Mouse (Mus musculus) neural tube, embryonic 14.5 days (tissue): ENCODE measurements around the gene Iqcg. TPM values are rescaled to one million over a fixed set of nuclear protein-coding genes. Genes with fewer than 3 reads are reported as not detected.

Source experiments
- ATAC-seq: fragments of 200-750 bp; cut with Nextera tagmentation; 2 replicates; pipeline ENCODE4 v1.8.0; 2017; ENCODE audit warnings: low read depth, mild to moderate bottlenecking, moderate TSS enrichment, moderate library complexity
- H3K27ac ChIP-seq: fragments of 300-500 bp; sonication (generic); 2 replicates; pipeline ENCODE4 v1.5.1; 2014; ENCODE audit warnings: low read depth, mild to moderate bottlenecking, control low read depth, low read length, moderate library complexity, mixed read lengths
- H3K27me3 ChIP-seq: fragments of 300-500 bp; sonication (generic); 2 replicates; pipeline ENCODE4 v1.6.1; 2014; ENCODE audit warnings: low read length; ENCODE audit not compliant: control insufficient read depth, insufficient read depth
- H3K36me3 ChIP-seq: fragments of 300-500 bp; sonication (generic); 2 replicates; pipeline ENCODE4 v1.6.1; 2014; ENCODE audit warnings: low read length, mixed read lengths; ENCODE audit not compliant: control insufficient read depth, insufficient read depth
- H3K4me1 ChIP-seq: fragments of 300-500 bp; sonication (generic); 2 replicates; pipeline ENCODE4 v1.6.1; 2014; ENCODE audit warnings: low read length; ENCODE audit not compliant: control insufficient read depth, insufficient read depth
- H3K4me2 ChIP-seq: fragments of 300-500 bp; sonication (generic); 2 replicates; pipeline ENCODE4 v1.6.1; 2014; ENCODE audit warnings: mild to moderate bottlenecking, low read depth, low read length, control low read depth
- H3K4me3 ChIP-seq: fragments of 300-500 bp; sonication (generic); 2 replicates; pipeline ENCODE4 v1.5.1; 2014; ENCODE audit warnings: low read depth, low read length, control low read depth, mixed read lengths
- H3K9ac ChIP-seq: fragments of 300-500 bp; sonication (generic); replicated peaks from 2 replicates; pipeline ENCODE4 v1.6.1; 2014; ENCODE audit warnings: low read depth, mild to moderate bottlenecking, control low read depth, low read length, mixed read lengths
- H3K9me3 ChIP-seq: fragments of 300-500 bp; sonication (generic); 2 replicates; pipeline ENCODE4 v1.6.1; 2016; ENCODE audit warnings: low read length; ENCODE audit not compliant: control insufficient read depth
- WGBS: fragments of 180-500 bp; shearing (Covaris S2); extraction: QIAGEN DNeasy Blood & Tissue Kit; methylation state at CpG from one replicate; pipeline ENCODE4 v1.1.7; 2014; 5-methylcytosine and 5-hydroxymethylcytosine counted together
- polyA plus RNA-seq: library from polyadenylated mRNA; unstranded; fragments of >200 nt; fragmentation: Nextera tagmentation; extraction: Ambion mirVana; gene quantifications from 2 replicates; pipeline ENCODE4 v1.2.1, GENCODE M21; 2014

Iqcg gene
- 5.8 and 6.6 TPM in 2 replicates for polyA plus RNA-seq

DNA sequence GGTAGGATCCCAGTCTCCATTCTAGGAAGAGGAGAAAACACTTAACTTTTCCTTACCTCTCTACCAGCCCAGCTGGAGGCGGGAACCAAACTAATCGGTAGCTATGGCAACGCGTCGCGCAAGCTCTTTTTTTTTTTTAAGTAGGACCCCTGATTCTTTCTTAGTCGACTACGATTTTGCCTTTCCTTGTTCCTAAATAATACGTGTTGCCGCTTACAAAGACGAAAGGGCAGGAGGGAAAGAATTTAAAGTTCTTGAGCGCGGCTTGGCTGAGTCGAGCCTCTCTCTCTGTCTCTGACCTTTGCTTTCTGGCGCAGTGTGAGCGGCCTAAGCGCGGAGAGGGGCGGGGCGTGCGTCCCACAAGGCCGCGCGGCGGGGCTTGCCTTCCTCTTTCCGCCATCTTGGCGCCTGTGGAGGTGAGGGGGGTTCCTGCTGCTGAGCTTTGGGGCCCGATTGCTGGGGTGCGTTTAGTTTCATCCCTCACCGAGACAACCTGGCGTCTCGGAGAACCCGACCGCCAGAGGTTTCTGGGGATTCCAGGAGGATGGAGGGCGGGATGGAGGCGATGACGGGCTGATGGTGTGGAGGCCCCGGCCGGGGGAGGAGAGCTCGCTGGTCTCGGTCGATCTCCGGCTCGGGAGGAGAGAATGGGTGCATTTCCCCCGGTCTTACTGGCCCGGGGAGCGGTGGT is at the start of gene Iqcg, which contains the start of gene Rpl35a:
Iqcg (minus strand) TSS at position 124 of the 691 bp plus-strand sequence.
Rpl35a (plus strand) TSS at position 359 of the 691 bp plus-strand sequence.
- Histone ChIP-seq H3K9ac (peak within 1 kb of the TSS; percentile 89), H3K4me3 (peak within 1 kb of the TSS; percentile 89), H3K4me2 (peak within 1 kb of the TSS; percentile 73), H3K4me1 (peaks cover 10% of the 10 kb centered on the region), H3K36me3 (peaks cover 26% of the 10 kb centered on the region), H3K9me3 (no peaks in the 10 kb centered on the region), H3K27me3 (no peaks in the 10 kb centered on the region), H3K27ac (peak within 1 kb of the TSS; percentile 87)
- WGBS: under 1% methylated on average over 47 of the region's 47 CpGs
- peak; percentile 94 for ATAC-seq

DNA sequence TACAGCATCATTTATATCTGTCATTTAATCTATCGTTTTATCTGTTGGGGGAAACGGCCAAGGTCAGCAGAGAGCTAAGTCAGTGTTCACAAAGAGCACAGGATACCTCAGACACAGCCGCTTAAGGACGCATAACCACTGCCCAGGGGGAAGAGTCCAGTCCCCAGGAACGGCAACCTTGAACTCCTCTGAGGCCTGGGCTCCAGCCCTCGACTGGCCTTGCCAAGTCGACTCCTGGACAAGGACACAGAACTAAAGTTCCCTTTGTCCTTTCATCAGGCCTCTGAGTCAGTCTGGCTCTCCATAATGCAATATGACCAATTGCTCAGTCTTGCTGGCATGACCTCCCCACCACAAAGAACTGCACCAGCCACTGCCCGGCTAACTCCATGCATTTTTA is 29.6 kb upstream of the Iqcg start:
- 85% methylated on average over 8 of the region's 8 CpGs for WGBS
- Histone ChIP-seq H3K27me3 (no peaks in the 10 kb centered on the region), H3K36me3 (peaks cover 9% of the 10 kb centered on the region), H3K4me3 (no peak overlapping the region), H3K9me3 (no peaks in the 10 kb centered on the region), H3K9ac (no peak overlapping the region), H3K4me1 (no peaks in the 10 kb centered on the region), H3K27ac (no peak overlapping the region), H3K4me2 (no peak overlapping the region)
- no peak for ATAC-seq

DNA sequence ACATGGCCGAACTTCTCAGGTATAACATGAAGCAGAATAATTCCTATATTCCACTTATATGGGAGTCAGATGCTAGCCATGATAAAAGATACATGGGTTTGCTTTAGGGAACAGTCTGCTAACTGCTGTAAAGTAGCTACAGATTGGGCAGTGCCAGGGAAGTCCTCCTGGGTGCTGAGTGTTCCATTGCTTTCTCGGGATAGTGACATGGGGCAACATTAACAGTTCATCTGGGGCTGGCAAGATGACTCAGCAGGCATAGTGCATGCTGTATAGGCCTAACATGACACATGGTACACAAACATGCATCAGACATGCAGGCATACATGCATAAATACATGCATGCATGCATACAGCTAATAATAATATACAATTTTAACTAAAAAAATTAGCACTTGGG is 28.0 kb upstream of the Iqcg start:
- Histone ChIP-seq H3K4me3 (no peak overlapping the region), H3K27ac (no peak overlapping the region), H3K36me3 (peaks cover 4% of the 10 kb centered on the region; the same call in 1 of the 2 replicates), H3K4me1 (no peaks in the 10 kb centered on the region), H3K4me2 (no peak overlapping the region), H3K9me3 (no peaks in the 10 kb centered on the region), H3K27me3 (no peaks in the 10 kb centered on the region), H3K9ac (no peak overlapping the region)
- 87% methylated on average over 2 of the region's 2 CpGs for WGBS
- no peak for ATAC-seq

DNA sequence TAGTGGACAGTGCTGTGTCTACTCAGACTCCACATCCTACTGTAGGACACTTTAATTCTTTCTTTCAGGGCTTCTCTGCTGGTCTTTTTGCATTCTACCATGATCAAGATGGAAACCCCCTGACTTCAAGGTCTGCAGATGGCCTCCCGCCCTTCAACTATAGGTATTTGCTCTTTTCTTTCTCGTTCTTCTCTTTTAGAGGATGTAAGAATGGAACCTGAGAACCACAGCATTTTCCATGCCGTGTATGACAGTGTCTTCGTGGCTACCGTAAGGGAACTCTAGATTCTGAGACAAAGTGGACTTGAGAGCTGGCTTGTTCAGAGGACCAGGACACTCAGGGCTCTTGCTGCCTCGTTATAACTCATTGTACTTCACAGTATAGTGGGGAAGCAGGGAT is 26.9 kb upstream of the Iqcg start:
- no peak overlapping the region for H3K4me3 ChIP-seq
- H3K27ac ChIP-seq: no peak overlapping the region
- WGBS: 93% methylated on average over 6 of the region's 6 CpGs
- no peak overlapping the region for H3K4me2 ChIP-seq
- H3K4me1 ChIP-seq: no peaks in the 10 kb centered on the region
- no peak overlapping the region for H3K9ac ChIP-seq
- no peaks in the 10 kb centered on the region for H3K27me3 ChIP-seq
- no peak for ATAC-seq
- peaks cover 4% of the 10 kb centered on the region; the same call in 1 of the 2 replicates for H3K36me3 ChIP-seq
- H3K9me3 ChIP-seq: no peaks in the 10 kb centered on the region

DNA sequence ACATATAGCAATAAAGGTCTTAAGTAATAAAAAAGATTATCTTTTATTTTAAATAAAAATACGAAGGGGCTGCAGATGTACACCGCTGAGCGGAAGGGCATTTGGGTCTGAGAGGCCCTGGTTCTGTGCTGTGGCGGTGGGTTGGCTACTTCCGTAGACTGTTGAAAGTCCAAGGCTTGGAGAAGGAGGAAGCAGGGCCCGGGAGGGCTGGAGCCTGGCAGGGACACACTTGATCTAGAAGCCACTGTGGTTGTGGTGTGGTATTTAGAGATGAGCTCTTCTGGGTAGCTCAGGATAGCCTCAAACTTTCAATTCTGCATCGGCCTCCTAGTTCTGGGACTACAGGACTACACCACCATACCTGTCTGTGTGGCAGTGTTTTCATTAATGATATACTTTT is 24.0 kb upstream of the Iqcg start:
- H3K27me3 ChIP-seq: no peaks in the 10 kb centered on the region
- peaks cover 5% of the 10 kb centered on the region for H3K36me3 ChIP-seq
- WGBS: 96% methylated on average over 7 of the region's 7 CpGs
- H3K9me3 ChIP-seq: no peaks in the 10 kb centered on the region
- no peak overlapping the region for H3K9ac ChIP-seq
- H3K27ac ChIP-seq: no peak overlapping the region
- no peak overlapping the region for H3K4me3 ChIP-seq
- H3K4me1 ChIP-seq: no peaks in the 10 kb centered on the region
- H3K4me2 ChIP-seq: no peak overlapping the region
- ATAC-seq: no peak

DNA sequence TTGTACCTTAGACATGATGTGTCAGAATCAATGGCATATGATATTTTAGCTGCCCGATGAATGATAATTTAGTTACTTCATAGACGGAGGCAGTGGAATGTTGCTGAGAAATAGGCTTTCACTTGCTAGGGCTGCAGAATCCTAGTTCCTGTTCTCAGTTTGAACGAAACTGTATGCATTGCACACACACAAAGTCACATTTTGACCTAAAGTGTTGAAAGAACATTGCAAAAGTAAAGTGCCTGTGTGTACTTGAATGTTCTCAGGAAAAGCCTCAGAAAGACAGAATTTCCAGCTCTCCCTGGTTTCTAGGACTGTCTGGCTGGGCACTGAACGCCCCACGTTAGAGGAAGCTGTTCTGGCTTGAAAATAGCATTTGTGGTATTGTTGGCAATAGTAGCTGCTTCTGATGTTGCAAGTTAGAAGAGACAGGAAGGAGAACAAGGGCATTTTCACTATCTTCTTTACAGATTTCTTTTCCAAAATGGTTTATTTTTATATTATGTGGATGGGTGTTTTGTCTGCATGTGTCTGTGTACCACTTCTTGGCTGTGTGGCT is 21.1 kb upstream of the Iqcg start:
- Histone ChIP-seq H3K27ac (no peak overlapping the region), H3K36me3 (peaks cover 13% of the 10 kb centered on the region), H3K4me1 (no peaks in the 10 kb centered on the region), H3K27me3 (no peaks in the 10 kb centered on the region), H3K4me2 (no peak overlapping the region), H3K9ac (no peak overlapping the region), H3K9me3 (no peaks in the 10 kb centered on the region), H3K4me3 (no peak overlapping the region)
- WGBS: 92% methylated on average over 5 of the region's 5 CpGs
- ATAC-seq: no peak

DNA sequence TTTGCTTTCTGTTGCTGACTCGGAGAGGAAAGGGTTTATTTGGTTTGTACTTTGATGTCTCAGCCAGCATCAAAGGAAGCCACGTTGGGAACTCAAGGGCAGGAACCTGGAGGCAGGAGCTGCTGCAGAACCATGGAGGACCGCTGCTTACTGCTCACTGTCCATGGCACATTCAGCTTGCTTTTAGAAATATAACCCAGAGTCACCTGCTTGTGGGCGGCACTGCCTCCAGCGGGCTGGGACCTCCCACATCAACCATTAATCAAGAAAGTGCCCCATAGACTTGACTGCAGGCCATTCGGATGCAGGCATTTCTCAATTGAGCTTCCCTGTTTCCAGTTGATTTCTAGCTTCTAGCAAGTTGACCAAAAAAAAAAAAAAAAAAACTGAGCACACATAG is 20.1 kb upstream of the Iqcg start:
- Histone ChIP-seq H3K27ac (no peak overlapping the region), H3K9ac (no peak overlapping the region), H3K4me3 (no peak overlapping the region), H3K27me3 (no peaks in the 10 kb centered on the region), H3K9me3 (no peaks in the 10 kb centered on the region), H3K36me3 (peaks cover 12% of the 10 kb centered on the region), H3K4me1 (no peaks in the 10 kb centered on the region), H3K4me2 (no peak overlapping the region)
- 66% methylated on average over 6 of the region's 6 CpGs for WGBS
- ATAC-seq: no peak

DNA sequence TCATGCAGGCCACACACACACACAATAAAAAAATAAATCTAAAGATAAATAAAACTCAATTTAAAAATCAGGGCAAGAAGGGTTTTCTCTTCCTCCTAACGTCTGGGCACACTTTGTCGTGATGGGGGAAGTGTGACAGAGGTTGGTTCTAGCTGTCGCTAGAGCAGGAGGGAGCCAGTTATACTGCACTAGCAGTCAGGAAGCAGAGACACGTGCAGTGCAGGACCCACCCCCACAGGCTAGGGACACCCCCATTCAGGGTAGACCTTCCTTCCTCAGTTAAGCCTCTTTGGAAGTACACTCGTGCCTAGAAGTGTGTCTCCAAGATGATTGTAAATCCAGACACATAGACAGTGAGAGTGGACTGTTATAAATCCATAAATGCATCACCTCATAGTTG is 18.9 kb upstream of the Iqcg start:
- Histone ChIP-seq H3K4me1 (no peaks in the 10 kb centered on the region), H3K27me3 (no peaks in the 10 kb centered on the region), H3K27ac (no peak overlapping the region), H3K9me3 (no peaks in the 10 kb centered on the region), H3K9ac (no peak overlapping the region), H3K4me3 (no peak overlapping the region), H3K4me2 (no peak overlapping the region), H3K36me3 (peaks cover 14% of the 10 kb centered on the region; the same call in 1 of the 2 replicates)
- 85% methylated on average over 5 of the region's 5 CpGs for WGBS
- no peak for ATAC-seq

DNA sequence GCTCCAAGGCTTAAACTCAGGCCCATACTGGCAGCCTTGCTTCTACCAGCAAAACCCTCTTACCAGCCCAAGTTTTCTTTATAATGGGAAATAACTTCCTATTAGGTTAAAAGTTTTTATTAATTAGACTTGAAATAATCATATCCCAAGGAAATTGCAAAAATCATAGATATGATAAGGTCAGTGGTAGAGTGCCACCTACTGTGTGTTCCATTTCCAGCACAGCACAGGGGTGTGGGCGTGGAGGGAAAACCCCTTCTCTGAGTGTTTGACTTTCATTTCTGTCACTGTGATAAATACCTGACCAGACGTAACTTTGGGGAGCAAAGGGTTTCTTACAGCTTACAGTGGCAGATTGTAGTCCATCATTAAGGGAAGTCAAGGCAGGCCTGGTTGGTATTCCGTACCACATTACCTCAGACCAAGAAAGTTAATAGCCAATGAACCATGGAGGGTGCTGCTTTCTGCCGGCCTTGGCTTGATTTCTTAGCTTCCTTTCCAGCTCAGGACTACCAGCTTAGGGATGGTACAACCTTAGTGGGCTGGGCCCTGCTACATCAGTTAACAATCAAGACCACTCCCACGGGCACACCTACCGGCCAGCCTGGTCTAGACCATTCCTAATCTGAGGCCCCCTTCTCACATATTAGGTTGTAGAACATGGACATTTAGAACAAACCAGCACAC is 17.0 kb upstream of the Iqcg start:
- Histone ChIP-seq H3K27ac (no peak overlapping the region), H3K4me2 (no peak overlapping the region), H3K4me1 (no peaks in the 10 kb centered on the region), H3K4me3 (no peak overlapping the region), H3K36me3 (peaks cover 14% of the 10 kb centered on the region; the same call in 1 of the 2 replicates), H3K27me3 (no peaks in the 10 kb centered on the region), H3K9ac (no peak overlapping the region), H3K9me3 (no peaks in the 10 kb centered on the region)
- 87% methylated on average over 6 of the region's 6 CpGs for WGBS
- no peak for ATAC-seq
